Comparison of ENCODE assay signal across 13 mouse cellular contexts in the genomic region with DNA sequence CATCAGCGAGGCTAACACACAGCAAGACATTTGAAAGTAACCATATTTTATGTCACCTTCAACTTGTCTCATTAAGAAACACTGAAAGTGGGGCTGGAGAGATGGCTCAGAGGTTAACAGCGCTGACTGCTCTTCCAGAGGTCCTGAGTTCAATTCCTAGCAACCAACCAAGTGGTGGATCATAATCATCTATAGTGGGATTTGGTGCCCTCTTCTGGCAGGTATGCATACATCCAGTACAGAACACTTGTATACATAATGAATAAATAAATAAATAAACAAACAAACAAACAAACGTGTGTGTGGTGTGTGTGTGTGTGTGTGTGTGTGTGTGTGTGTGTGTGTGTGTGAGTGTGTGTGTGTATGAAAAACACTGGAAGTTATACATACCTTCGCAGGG. TPM values are rescaled to one million over a fixed set of nuclear protein-coding genes. Genes with fewer than 3 reads are reported as not detected.
DNase-seq lines count a peak whose midpoint lies in the region; ATAC-seq and TF ChIP-seq lines count a peak whose summit lies in the region.
"Had no signal": no experiment of that assay in that cellular context is flagged by ENCODE, and none has a peak within 500 bp of the region (broad histone marks: within the 10 kb centered on the region; RNA-seq: fewer than 3 reads in every experiment).

No protein-coding gene starts in this region.

- no peak for ATAC-seq in hindbrain, postnatal 0 days
- ATAC-seq: hindbrain, embryonic 16.5 days had no signal

- 91% methylated on average over 4 of the region's 4 CpGs for WGBS in hindbrain, postnatal 0 days
- 93% methylated on average over 4 of the region's 4 CpGs for WGBS in hindbrain, embryonic 10.5 days

- peaks cover 6% of the 10 kb centered on the region; the same call in 1 of the 2 replicates for H3K36me3 ChIP-seq in hindbrain, postnatal 0 days (ENCODE audit: insufficient read depth, low read length)
- peaks cover 71% of the 10 kb centered on the region for H3K36me3 ChIP-seq in hindbrain, embryonic 10.5 days

- H3K27ac ChIP-seq in hindbrain, postnatal 0 days: no peak overlapping the region
- H3K27ac ChIP-seq in hindbrain, embryonic 10.5 days: no peak overlapping the region

- H3K4me3 ChIP-seq in hindbrain, postnatal 0 days (ENCODE audit: low read length): no peak overlapping the region
- no peak overlapping the region for H3K4me3 ChIP-seq in hindbrain, embryonic 10.5 days
- H3K4me3 ChIP-seq: myocyte had no signal

- H3K9ac ChIP-seq in hindbrain, postnatal 0 days (replicated peaks; ENCODE audit: low read length): no peak overlapping the region

- no peak overlapping the region for H3K4me2 ChIP-seq in hindbrain, postnatal 0 days (ENCODE audit: low read depth, low read length)

- H3K4me1 ChIP-seq in hindbrain, postnatal 0 days (ENCODE audit: insufficient read depth, low read length): no peaks in the 10 kb centered on the region
- H3K4me1 ChIP-seq in hindbrain, embryonic 10.5 days (replicated peaks): no peaks in the 10 kb centered on the region

- DNase-seq in hindbrain, postnatal 0 days (ENCODE audit: low spot score): peak; percentile 15
- DNase-seq in hindbrain, embryonic 10.5 days (ENCODE audit: low spot score): no peak
- peak; percentile 50 for DNase-seq in retina, postnatal 1 day
- DNase-seq in retina, embryonic 14.5 days (ENCODE audit: low spot score): no peak
- peak; percentile 6 for DNase-seq in brain, adult 2 months (ENCODE audit: low read depth, low spot score)
- no peak for DNase-seq in ovary, postnatal 36 days (ENCODE audit: low spot score)
- DNase-seq in thymus, postnatal 14 days: no peak
- no peak for DNase-seq in embryo, embryonic 10.5 days (ENCODE audit: low spot score)
- DNase-seq: cerebellum, adult 18-20 months; lung, adult 2 months; right cerebral cortex, postnatal 25 days had no signal

- TF ChIP-seq CTCF in hindbrain, postnatal 0 days (IDR thresholded peaks at IDR 0.05; ENCODE audit: low read depth): peak; percentile 52

- no peaks in the 10 kb centered on the region for H3K27me3 ChIP-seq in hindbrain, postnatal 0 days (ENCODE audit: insufficient read depth, low read length)
- no peaks in the 10 kb centered on the region for H3K27me3 ChIP-seq in hindbrain, embryonic 10.5 days (ENCODE audit: insufficient read depth, poor library complexity, severe bottlenecking)

- no peaks in the 10 kb centered on the region for H3K9me3 ChIP-seq in hindbrain, postnatal 0 days (ENCODE audit: low read length)
- H3K9me3 ChIP-seq in hindbrain, embryonic 10.5 days: no peaks in the 10 kb centered on the region

RNA-seq across cellular contexts. Expression of a gene that starts 39.6 kb away (rescaled TPM):
- 108 and 128 TPM in 2 replicates for total RNA-seq in hindbrain, postnatal 0 days (2014; rRNA removed)
- polyA plus RNA-seq in hindbrain, postnatal 0 days (2015; fragmentation: Nextera tagmentation; extraction: Ambion mirVana): 158 and 166 TPM in 2 replicates
- polyA plus RNA-seq in hindbrain, embryonic 10.5 days (2016; fragmentation: Nextera tagmentation; extraction: Ambion mirVana): 103 and 122 TPM in 2 replicates

Comparison
In these comparisons a context has a peak if more than half of its experiments do, and no peak if none do; other contexts are left out.
1. DNase-seq: peak in hindbrain, postnatal 0 days (single experiment), retina, postnatal 1 day (single experiment) and brain, adult 2 months (single experiment); none in hindbrain, embryonic 10.5 days (single experiment), retina, embryonic 14.5 days (single experiment), ovary, postnatal 36 days (single experiment), thymus, postnatal 14 days (single experiment) and embryo, embryonic 10.5 days (single experiment).